Mouse (Mus musculus): ENCODE data around the gene Tfpt.
"Not testable (repeated sequence)": the region's sequence is repeated elsewhere in the genome, so short reads cannot be mapped to it uniquely, and the experiment has no call there.

Tfpt gene

GRCm38 (mm10) chr7:3578196-3578595 is 51.5 kb downstream of the Tfpt start:
- no peak for DNase-seq (ENCODE audit: extremely low read depth, insufficient read length, low spot score)

GRCm38 (mm10) chr7:3576354-3577124 is 53.2 kb downstream of the Tfpt start:
- DNase-seq (ENCODE audit: extremely low read depth, insufficient read length, low spot score) = no peak

DNA sequence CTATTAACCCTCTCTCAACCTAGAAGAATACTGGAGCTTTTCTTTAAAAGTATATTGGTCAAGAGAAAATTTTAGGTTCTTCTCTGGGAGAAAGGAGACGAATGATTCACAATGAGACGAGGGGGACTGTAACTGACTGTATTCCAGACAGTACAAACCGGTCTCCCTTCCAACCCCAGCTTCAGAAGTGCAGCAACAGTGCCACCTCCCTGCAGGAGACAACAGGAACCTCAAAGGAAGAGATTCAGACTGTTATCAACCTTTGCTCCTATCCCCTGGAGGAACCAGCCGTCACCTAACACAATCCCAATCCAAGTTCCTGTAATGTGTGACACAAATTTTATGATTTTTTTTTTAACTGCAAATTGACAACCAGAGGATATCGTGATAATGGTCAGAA is 55.5 kb downstream of the Tfpt start:
- DNase-seq (ENCODE audit: extremely low read depth, insufficient read length, low spot score) = no peak

GRCm38 (mm10) chr7:3571847-3572246 is 57.9 kb downstream of the Tfpt start:
- DNase-seq (ENCODE audit: extremely low read depth, insufficient read length, low spot score) = no peak

- DNase-seq (ENCODE audit: extremely low read depth, insufficient read length, low spot score) = not testable (repeated sequence)
Observed at GRCm38 (mm10) chr7:3570580-3570979, 59.1 kb downstream of the Tfpt start.

All from 3134 (cell line).